Mouse (Mus musculus): ENCODE measurements around the gene Prmt9. TPM values are rescaled to one million over a fixed set of nuclear protein-coding genes. Genes with fewer than 3 reads are reported as not detected.
A peak's percentile ranks its signal among the peaks of the same experiment; 100 is the strongest.

Prmt9 gene
- polyA plus RNA-seq, 1 experiment from 2014 or later: 21.4 TPM

- H3K27me3 ChIP-seq (ENCODE audit: control insufficient read depth, insufficient read depth, low read length): no peaks in the 10 kb centered on the region
- H3K36me3 ChIP-seq (ENCODE audit: control insufficient read depth, insufficient read depth, low read length): no peaks in the 10 kb centered on the region
- H3K9ac ChIP-seq (ENCODE audit: low read depth, low read length): no peak overlapping the region
- no peaks in the 10 kb centered on the region for H3K9me3 ChIP-seq (ENCODE audit: control insufficient read depth, low read length)
- H3K4me1 ChIP-seq (ENCODE audit: control insufficient read depth, insufficient read depth, low read length): no peaks in the 10 kb centered on the region
- H3K4me3 ChIP-seq (ENCODE audit: low read length): no peak overlapping the region
- WGBS: 42% methylated on average over 14 of the region's 14 CpGs
- 0 out of 2 replicates have a peak overlapping the region, but pooled peaks have one; percentile 4 for H3K4me2 ChIP-seq (replicated peaks; ENCODE audit: low read depth, low read length)
- peak; percentile 54; the same call in 1 of the 2 replicates for ATAC-seq (ENCODE audit: low FRiP score, low TSS enrichment)
- H3K27ac ChIP-seq (ENCODE audit: low read depth, low read length): peak overlapping the region; percentile 33; the same call in 1 of the 2 replicates
Measured at GRCm38 (mm10) chr8:77524018-77524615, 25.1 kb upstream of the Prmt9 start.

DNA sequence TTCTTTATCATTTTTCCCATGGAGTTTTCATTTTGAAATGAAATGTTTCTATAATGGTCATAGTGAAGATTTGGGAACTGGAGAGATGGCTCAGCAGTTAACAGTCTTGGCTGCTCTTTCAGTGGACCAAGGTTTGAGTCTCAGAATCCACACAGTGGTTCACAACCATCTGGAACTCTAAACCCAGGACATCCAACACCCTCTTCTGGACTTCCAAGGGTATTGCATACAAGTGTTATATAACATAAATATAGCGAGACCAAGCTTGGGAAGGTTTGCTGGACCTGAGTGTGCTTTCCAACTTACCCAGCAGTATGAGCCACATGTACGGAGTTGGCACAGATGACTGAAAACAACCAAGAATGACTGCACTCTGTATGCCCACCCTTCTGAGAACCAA lies 24.3 kb upstream of the Prmt9 start:
- no peak overlapping the region for H3K9ac ChIP-seq (ENCODE audit: low read depth, low read length)
- H3K4me3 ChIP-seq (ENCODE audit: low read length): no peak overlapping the region
- no peaks in the 10 kb centered on the region for H3K9me3 ChIP-seq (ENCODE audit: control insufficient read depth, low read length)
- no peaks in the 10 kb centered on the region for H3K36me3 ChIP-seq (ENCODE audit: control insufficient read depth, insufficient read depth, low read length)
- WGBS: 94% methylated on average over 2 of the region's 2 CpGs
- no peaks in the 10 kb centered on the region for H3K27me3 ChIP-seq (ENCODE audit: control insufficient read depth, insufficient read depth, low read length)
- H3K27ac ChIP-seq (ENCODE audit: low read depth, low read length): no peak overlapping the region
- ATAC-seq (ENCODE audit: low FRiP score, low TSS enrichment): no peak
- no peaks in the 10 kb centered on the region for H3K4me1 ChIP-seq (ENCODE audit: control insufficient read depth, insufficient read depth, low read length)
- H3K4me2 ChIP-seq (replicated peaks; ENCODE audit: low read depth, low read length): no peak overlapping the region

DNA sequence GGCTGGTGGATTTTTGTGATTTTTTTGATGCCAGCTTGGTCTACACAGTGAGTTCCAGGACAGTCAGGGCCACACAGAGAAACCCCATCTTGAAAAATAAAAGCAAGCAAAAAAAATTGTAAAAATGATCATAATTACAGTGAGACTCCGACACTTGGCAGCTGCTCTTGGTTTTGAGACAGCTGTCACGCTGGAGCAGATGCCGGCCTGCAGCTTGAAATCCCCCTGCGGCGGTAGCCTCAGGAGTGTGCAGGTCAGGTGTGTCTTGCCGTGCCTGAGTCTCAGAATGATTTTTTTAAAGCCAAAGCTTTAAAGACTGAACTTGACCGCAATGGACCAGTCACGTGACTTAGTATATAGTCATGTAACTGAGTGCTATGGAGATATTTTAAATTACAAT lies 23.1 kb upstream of the Prmt9 start:
- Histone ChIP-seq H3K9ac (ENCODE audit: low read depth, low read length) (no peak overlapping the region; the same call in 1 of the 2 replicates), H3K36me3 (ENCODE audit: control insufficient read depth, insufficient read depth, low read length) (no peaks in the 10 kb centered on the region), H3K27ac (ENCODE audit: low read depth, low read length) (no peak overlapping the region), H3K9me3 (ENCODE audit: control insufficient read depth, low read length) (no peaks in the 10 kb centered on the region), H3K4me3 (ENCODE audit: low read length) (no peak overlapping the region), H3K4me1 (ENCODE audit: control insufficient read depth, insufficient read depth, low read length) (no peaks in the 10 kb centered on the region), H3K27me3 (ENCODE audit: control insufficient read depth, insufficient read depth, low read length) (no peaks in the 10 kb centered on the region), H3K4me2 (replicated peaks; ENCODE audit: low read depth, low read length) (no peak overlapping the region)
- ATAC-seq (ENCODE audit: low FRiP score, low TSS enrichment): no peak
- 81% methylated on average over 8 of the region's 8 CpGs for WGBS

GRCm38 (mm10) chr8:77534358-77534992 lies 14.7 kb upstream of the Prmt9 start:
- Histone ChIP-seq H3K9me3 (ENCODE audit: control insufficient read depth, low read length) (no peaks in the 10 kb centered on the region), H3K4me1 (ENCODE audit: control insufficient read depth, insufficient read depth, low read length) (no peaks in the 10 kb centered on the region), H3K27me3 (ENCODE audit: control insufficient read depth, insufficient read depth, low read length) (no peaks in the 10 kb centered on the region), H3K4me3 (ENCODE audit: low read length) (no peak overlapping the region), H3K27ac (ENCODE audit: low read depth, low read length) (no peak overlapping the region), H3K36me3 (ENCODE audit: control insufficient read depth, insufficient read depth, low read length) (no peaks in the 10 kb centered on the region), H3K4me2 (replicated peaks; ENCODE audit: low read depth, low read length) (no peak overlapping the region), H3K9ac (ENCODE audit: low read depth, low read length) (no peak overlapping the region)
- ATAC-seq (ENCODE audit: low FRiP score, low TSS enrichment): no peak
- 59% methylated on average over 8 of the region's 8 CpGs for WGBS

DNA sequence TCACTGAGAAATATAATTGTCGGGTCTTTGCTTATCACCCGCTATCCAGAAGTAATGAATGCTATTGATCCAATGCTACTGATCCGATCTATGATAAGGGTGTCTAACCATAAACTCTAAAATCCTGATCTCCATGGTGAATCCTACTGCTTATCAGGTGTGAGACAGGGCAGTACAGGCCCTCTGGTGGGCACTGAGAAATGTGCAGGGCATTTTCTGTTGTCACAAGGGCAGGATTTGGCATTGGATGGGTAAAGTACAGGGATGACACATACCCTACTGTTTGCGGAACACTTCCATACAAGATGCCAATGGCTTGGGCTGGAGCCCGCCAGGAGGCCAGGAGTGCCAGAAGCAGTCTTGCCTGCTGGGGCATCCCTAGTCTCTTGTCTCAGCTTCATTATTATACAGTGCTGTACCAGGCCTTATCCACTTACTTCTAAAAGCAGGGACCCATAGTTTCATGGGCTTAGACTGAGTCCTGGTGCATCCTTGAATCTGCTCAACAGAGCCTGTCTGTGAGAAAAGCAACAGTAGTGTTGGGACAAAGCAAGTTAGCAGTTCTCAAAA lies 14.1 kb upstream of the Prmt9 start:
- no peak overlapping the region for H3K27ac ChIP-seq (ENCODE audit: low read depth, low read length)
- 91% methylated on average over 5 of the region's 5 CpGs for WGBS
- no peaks in the 10 kb centered on the region for H3K4me1 ChIP-seq (ENCODE audit: control insufficient read depth, insufficient read depth, low read length)
- ATAC-seq (ENCODE audit: low FRiP score, low TSS enrichment): peak; percentile 48; the same call in 1 of the 2 replicates
- no peak overlapping the region for H3K9ac ChIP-seq (ENCODE audit: low read depth, low read length)
- no peak overlapping the region for H3K4me3 ChIP-seq (ENCODE audit: low read length)
- H3K4me2 ChIP-seq (replicated peaks; ENCODE audit: low read depth, low read length): no peak overlapping the region
- H3K36me3 ChIP-seq (ENCODE audit: control insufficient read depth, insufficient read depth, low read length): no peaks in the 10 kb centered on the region
- no peaks in the 10 kb centered on the region for H3K27me3 ChIP-seq (ENCODE audit: control insufficient read depth, insufficient read depth, low read length)
- no peaks in the 10 kb centered on the region for H3K9me3 ChIP-seq (ENCODE audit: control insufficient read depth, low read length)

GRCm38 (mm10) chr8:77536821-77537220 lies 12.4 kb upstream of the Prmt9 start:
- no peak overlapping the region for H3K9ac ChIP-seq (ENCODE audit: low read depth, low read length)
- WGBS: 87% methylated on average over 12 of the region's 12 CpGs
- H3K9me3 ChIP-seq (ENCODE audit: control insufficient read depth, low read length): no peaks in the 10 kb centered on the region
- no peak overlapping the region for H3K27ac ChIP-seq (ENCODE audit: low read depth, low read length)
- no peak overlapping the region for H3K4me3 ChIP-seq (ENCODE audit: low read length)
- H3K4me1 ChIP-seq (ENCODE audit: control insufficient read depth, insufficient read depth, low read length): no peaks in the 10 kb centered on the region
- H3K36me3 ChIP-seq (ENCODE audit: control insufficient read depth, insufficient read depth, low read length): no peaks in the 10 kb centered on the region
- ATAC-seq (ENCODE audit: low FRiP score, low TSS enrichment): no peak
- no peaks in the 10 kb centered on the region for H3K27me3 ChIP-seq (ENCODE audit: control insufficient read depth, insufficient read depth, low read length)
- no peak overlapping the region for H3K4me2 ChIP-seq (replicated peaks; ENCODE audit: low read depth, low read length)

DNA sequence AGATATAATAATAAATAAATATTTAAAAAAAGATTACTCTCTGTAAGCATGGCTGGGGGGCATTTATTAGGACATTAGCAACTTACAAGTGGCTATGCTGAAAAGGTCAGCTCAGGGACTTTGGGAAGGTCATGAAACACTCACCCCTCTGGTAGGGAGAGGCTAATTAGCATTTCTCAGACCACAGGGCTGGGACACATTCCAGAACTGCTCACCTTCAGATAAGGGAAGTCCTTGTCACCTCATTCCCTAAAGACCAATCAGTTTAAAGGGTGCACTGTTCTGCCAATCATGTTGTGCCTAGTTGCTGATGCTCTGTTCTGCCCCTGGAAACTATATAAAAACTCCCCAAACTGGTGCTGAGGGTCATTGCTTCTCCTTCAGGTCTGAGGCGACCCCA lies 10.9 kb upstream of the Prmt9 start:
- Histone ChIP-seq H3K4me3 (ENCODE audit: low read length) (no peak overlapping the region), H3K4me1 (ENCODE audit: control insufficient read depth, insufficient read depth, low read length) (no peaks in the 10 kb centered on the region), H3K36me3 (ENCODE audit: control insufficient read depth, insufficient read depth, low read length) (no peaks in the 10 kb centered on the region), H3K9ac (ENCODE audit: low read depth, low read length) (no peak overlapping the region), H3K27me3 (ENCODE audit: control insufficient read depth, insufficient read depth, low read length) (no peaks in the 10 kb centered on the region), H3K9me3 (ENCODE audit: control insufficient read depth, low read length) (no peaks in the 10 kb centered on the region), H3K27ac (ENCODE audit: low read depth, low read length) (no peak overlapping the region), H3K4me2 (replicated peaks; ENCODE audit: low read depth, low read length) (no peak overlapping the region)
- 82% methylated on average over 1 of the region's 1 CpGs for WGBS
- no peak for ATAC-seq (ENCODE audit: low FRiP score, low TSS enrichment)

GRCm38 (mm10) chr8:77543152-77543777 lies 5.9 kb upstream of the Prmt9 start:
- Histone ChIP-seq H3K9me3 (ENCODE audit: control insufficient read depth, low read length) (no peaks in the 10 kb centered on the region), H3K4me2 (replicated peaks; ENCODE audit: low read depth, low read length) (no peak overlapping the region), H3K36me3 (ENCODE audit: control insufficient read depth, insufficient read depth, low read length) (no peaks in the 10 kb centered on the region), H3K4me3 (ENCODE audit: low read length) (no peak overlapping the region), H3K4me1 (ENCODE audit: control insufficient read depth, insufficient read depth, low read length) (no peaks in the 10 kb centered on the region), H3K9ac (ENCODE audit: low read depth, low read length) (no peak overlapping the region), H3K27me3 (ENCODE audit: control insufficient read depth, insufficient read depth, low read length) (no peaks in the 10 kb centered on the region), H3K27ac (ENCODE audit: low read depth, low read length) (no peak overlapping the region)
- no peak for ATAC-seq (ENCODE audit: low FRiP score, low TSS enrichment)
- 86% methylated on average over 6 of the region's 6 CpGs for WGBS

GRCm38 (mm10) chr8:77544428-77544827 lies 4.8 kb upstream of the Prmt9 start:
- ATAC-seq (ENCODE audit: low FRiP score, low TSS enrichment): no peak

More at GRCm38 (mm10) chr8:77544428-77544827, 4.8 kb upstream of the Prmt9 start:
- no peak overlapping the region for H3K4me2 ChIP-seq (replicated peaks; ENCODE audit: low read depth, low read length)
- H3K27me3 ChIP-seq (ENCODE audit: control insufficient read depth, insufficient read depth, low read length): no peaks in the 10 kb centered on the region
- H3K4me1 ChIP-seq (ENCODE audit: control insufficient read depth, insufficient read depth, low read length): no peaks in the 10 kb centered on the region
- no peaks in the 10 kb centered on the region for H3K9me3 ChIP-seq (ENCODE audit: control insufficient read depth, low read length)
- H3K27ac ChIP-seq (ENCODE audit: low read depth, low read length): no peak overlapping the region
- no peak overlapping the region for H3K4me3 ChIP-seq (ENCODE audit: low read length)
- no peak overlapping the region for H3K9ac ChIP-seq (ENCODE audit: low read depth, low read length)
- no peaks in the 10 kb centered on the region for H3K36me3 ChIP-seq (ENCODE audit: control insufficient read depth, insufficient read depth, low read length)
- WGBS: 67% methylated on average over 3 of the region's 3 CpGs

Data from kidney, embryonic 14.5 days (tissue).